Mouse (Mus musculus): Measurements from ENCODE around the gene Gpr82. TPM values are rescaled to one million over a fixed set of nuclear protein-coding genes. Genes with fewer than 3 reads are reported as not detected.

The Gpr82 gene
- not detected in 2 replicates for total RNA-seq (2015)
- not detected in 2 replicates for total RNA-seq (2017)

- ATAC-seq (replicated peaks; ENCODE audit: poor library complexity), result no peak
These were observed at the start of gene Gpr82 for GRCm38 (mm10) chrX:13661063-13661462. TSS of gene Gpr82 (plus strand) at chrX:13661363.

DNA sequence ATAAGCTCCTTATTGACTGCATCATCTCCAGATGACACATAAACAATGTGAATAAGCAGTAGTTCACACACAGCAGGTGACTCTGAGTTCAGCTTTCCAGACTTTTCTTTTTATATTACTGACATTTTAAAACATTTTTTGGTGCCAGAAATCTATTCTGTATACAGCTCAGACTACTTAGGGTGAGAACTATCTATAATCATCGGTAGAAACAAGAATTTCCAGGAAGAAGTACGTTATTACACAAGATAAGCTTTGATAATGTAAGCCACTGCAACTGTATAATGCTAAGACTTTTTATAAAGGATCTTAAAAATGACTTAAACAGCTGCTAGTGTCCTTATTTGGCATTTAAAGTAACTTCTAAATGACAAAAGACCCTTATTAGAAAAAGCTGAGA lies 49.0 kb upstream of the Gpr82 start:
- ATAC-seq (replicated peaks; ENCODE audit: poor library complexity), result no peak

- peak; percentile 70 for ATAC-seq (replicated peaks; ENCODE audit: poor library complexity)
These were observed 44.4 kb upstream of the Gpr82 start for GRCm38 (mm10) chrX:13616726-13617125.

GRCm38 (mm10) chrX:13617294-13617693 lies 43.9 kb upstream of the Gpr82 start:
- ATAC-seq (replicated peaks; ENCODE audit: poor library complexity), result peak; percentile 61

GRCm38 (mm10) chrX:13618476-13618875 lies 42.7 kb upstream of the Gpr82 start:
- ATAC-seq (replicated peaks; ENCODE audit: poor library complexity), result no peak

DNA sequence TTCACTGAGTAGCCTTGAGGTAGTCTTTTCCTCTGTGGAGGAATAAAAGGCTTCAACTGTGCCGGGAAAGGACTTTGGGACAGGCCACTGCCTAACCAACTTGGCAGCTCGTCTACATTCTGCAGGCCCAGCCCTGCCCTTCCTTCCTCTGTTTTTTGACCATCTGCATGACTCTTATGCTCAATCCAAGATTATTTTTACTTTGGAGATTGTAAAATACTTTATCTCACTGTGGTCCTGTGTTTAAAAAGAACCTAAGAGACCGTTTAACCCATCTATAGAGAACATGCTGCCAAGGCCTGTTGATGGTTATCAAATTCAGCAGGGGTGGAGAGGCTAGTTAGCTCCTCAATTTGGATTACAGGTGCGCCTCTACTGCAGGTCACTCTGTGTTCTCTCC lies 39.7 kb upstream of the Gpr82 start:
- ATAC-seq (replicated peaks; ENCODE audit: poor library complexity), result no peak

DNA sequence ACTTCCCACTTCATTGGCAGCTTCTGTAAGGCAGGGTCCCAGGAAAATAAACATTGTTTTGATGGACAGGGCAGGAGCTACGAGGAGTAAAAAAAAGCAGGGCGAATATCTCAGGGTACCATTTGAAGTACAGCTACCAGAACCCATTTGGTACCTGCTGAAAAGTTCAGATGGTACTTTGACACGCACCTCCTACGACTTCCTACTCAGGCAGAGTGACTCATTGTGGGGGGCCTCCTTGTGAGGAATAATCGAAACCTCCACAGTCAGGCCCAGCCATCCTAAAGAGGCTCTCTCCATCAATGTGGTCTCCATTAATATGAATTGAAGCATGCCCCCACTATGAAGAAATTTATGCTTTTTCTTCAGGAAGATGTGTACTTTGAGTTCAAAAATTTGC lies 38.5 kb upstream of the Gpr82 start:
- ATAC-seq (replicated peaks; ENCODE audit: poor library complexity), result no peak

GRCm38 (mm10) chrX:13631599-13632283 lies 29.4 kb upstream of the Gpr82 start, which contains the start of gene Gpr34:
TSS of gene Gpr34 (plus strand) at chrX:13632089.
- ATAC-seq (replicated peaks; ENCODE audit: poor library complexity), result peak; percentile 75

GRCm38 (mm10) chrX:13636398-13636797 lies 24.8 kb upstream of the Gpr82 start:
- ATAC-seq (replicated peaks; ENCODE audit: poor library complexity), result peak; percentile 88

GRCm38 (mm10) chrX:13638894-13639293 lies 22.3 kb upstream of the Gpr82 start:
- ATAC-seq (replicated peaks; ENCODE audit: poor library complexity), result no peak

GRCm38 (mm10) chrX:13651889-13652288 lies 9.3 kb upstream of the Gpr82 start:
- 0 out of 2 replicates have a peak, but pooled peaks have one; percentile 9 for ATAC-seq (replicated peaks; ENCODE audit: poor library complexity)

DNA sequence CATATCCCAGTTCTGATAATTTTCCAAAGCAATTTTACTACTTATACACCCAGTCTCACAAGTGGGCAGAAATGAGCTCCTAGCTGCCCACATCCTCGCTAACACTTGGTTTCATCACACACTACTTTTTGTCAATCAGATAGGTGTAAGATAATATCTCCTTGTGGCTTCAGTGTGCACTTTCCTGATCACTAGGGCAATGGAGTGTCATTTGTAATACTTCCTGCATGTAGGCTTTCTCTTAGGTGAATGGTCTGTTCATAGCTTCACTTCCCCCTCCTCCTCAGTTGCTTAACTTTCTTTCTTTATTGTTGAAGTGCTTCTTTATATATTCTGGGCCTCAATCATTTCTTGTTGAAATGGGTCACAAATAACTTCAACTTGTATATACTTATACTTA lies 8.9 kb upstream of the Gpr82 start:
- peak; percentile 51 for ATAC-seq (replicated peaks; ENCODE audit: poor library complexity)

DNA sequence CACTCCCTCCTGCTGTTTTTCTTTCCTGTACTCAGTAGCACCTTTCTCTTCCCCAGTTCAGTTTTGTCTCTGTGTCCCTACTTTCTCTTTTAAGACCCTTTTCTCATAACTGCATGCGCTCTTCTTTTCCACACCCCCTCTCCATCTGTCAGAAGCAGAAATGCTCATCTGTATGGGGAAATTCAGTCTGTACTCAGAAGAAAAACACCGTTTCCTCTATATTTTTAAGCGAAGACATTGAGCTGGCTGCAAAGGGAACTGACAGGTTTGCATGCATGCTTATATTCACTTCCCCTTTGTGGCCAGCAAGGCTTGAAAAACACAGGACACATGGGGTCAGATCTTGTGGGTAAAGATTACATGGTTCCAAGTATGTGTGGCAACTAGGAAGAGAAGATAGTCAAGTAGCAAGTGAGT lies 6.2 kb upstream of the Gpr82 start:
- ATAC-seq (replicated peaks; ENCODE audit: poor library complexity), result peak; percentile 84

DNA sequence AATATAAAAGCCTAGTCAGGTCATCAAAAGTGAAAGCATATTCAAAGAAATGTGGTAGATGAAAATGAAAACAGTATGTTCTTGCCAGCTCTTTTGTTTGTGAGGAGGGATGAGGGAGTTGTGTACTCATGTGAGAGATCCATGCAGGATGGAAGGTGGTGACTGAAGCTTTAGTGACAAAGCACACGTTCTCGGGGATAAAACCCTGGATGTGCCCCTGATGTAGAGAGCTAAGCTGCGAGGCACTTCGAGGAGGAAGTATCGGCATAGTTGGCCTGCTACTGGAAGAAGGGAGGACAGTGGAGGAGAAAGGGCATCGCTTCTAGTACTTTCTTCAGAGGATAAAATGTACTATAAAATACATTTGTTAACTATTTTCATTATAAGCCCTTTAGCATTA lies 5.3 kb upstream of the Gpr82 start:
- ATAC-seq (replicated peaks; ENCODE audit: poor library complexity), result no peak

- 0 out of 2 replicates have a peak, but pooled peaks have one; percentile 23 for ATAC-seq (replicated peaks; ENCODE audit: poor library complexity)
These were observed 4.4 kb upstream of the Gpr82 start for GRCm38 (mm10) chrX:13656721-13657120.

GRCm38 (mm10) chrX:13658616-13659140 lies 2.5 kb upstream of the Gpr82 start:
- no peak for ATAC-seq (replicated peaks; ENCODE audit: poor library complexity)

DNA sequence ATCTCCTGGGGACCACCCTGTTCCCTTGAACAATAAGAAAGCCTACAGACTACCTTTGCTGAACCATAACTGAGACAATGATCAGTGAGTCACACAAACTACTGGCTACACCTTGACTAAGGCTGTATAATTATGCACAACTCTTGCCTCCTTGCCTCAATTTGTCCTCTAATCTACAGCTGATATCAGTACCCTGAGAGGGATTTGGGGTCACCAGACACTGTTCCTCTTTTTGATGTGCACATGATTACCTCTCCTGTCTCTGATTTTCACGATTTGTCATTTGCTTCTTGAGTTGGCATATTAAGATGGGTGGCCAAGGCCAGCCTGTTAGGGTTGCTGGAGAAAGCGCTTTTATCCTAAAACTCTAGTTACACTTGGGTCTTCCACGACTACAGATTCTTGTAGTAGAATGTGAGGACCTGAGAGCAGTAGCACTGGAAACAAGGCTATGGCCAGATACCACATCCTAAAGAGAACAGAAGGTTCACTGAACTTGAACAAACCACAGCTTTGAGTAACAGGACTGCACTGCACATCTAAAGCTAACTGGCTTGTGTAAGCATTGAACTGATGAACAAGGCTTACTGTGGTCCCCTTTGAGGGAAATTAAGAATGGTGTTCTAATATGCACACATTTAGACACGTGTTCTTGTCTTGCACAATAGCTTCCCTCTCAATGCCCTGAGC lies 1.8 kb upstream of the Gpr82 start:
- ATAC-seq (replicated peaks; ENCODE audit: poor library complexity), result peak; percentile 3; the same call in 1 of the 2 replicates

DNA sequence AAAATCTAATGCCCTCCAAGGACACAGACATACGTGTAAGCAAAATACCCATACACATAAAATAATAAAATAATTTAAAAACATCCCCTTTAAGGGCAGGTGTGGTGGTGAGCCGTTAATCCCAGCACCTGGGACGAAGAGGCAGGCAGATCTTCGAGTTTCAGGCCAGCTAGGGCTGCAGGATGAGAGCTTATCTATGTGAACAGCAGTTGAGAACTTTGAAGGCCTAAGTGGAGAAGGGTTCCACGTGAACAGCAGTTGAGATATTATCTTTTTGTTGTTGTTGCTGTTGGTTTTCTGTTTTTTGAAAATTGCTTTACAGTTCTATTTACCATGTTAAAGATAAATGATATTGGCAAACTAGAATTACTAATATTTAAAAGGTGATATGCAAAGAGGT lies 7.7 kb downstream of the Gpr82 start:
- ATAC-seq (replicated peaks; ENCODE audit: poor library complexity), result peak; percentile 86

DNA sequence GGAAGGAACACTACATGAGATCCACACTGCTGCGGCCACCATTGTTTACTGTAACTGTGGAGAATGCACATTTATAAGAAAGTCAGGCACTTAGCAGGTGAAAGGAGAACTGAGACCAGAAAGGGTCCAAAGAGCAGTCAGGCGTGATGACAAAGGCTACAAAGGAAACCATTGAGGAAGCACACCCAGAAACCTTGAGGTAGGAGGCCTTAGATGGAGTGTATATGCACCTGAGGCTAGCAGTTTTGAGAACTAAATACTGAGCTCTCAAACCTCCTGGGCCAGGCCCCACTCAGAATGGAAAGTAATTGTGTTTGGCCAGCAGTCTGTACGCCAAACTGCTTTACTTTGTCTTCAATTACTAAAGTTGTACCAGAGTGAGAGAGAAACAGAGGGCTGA lies 9.2 kb downstream of the Gpr82 start:
- no peak for ATAC-seq (replicated peaks; ENCODE audit: poor library complexity)

DNA sequence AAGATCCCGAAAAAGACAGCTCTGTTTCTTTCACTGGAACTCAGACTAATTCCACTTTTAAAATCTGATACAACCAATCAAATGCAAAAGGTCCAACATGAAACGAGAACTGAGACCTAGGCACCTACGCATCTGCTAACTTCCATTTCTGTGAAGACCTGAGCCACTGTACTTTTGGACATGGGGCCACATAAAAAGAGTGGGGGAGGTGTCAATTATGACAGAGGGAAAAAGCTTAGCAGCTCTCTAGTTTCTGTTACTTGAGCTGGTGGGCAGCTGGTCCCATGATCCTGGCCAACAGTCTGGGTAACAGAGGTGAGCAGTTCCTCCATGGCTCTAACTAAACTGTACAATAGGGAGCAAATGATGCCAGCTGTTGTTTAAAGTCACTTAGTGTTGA lies 11.8 kb downstream of the Gpr82 start:
- no peak for ATAC-seq (replicated peaks; ENCODE audit: poor library complexity)

DNA sequence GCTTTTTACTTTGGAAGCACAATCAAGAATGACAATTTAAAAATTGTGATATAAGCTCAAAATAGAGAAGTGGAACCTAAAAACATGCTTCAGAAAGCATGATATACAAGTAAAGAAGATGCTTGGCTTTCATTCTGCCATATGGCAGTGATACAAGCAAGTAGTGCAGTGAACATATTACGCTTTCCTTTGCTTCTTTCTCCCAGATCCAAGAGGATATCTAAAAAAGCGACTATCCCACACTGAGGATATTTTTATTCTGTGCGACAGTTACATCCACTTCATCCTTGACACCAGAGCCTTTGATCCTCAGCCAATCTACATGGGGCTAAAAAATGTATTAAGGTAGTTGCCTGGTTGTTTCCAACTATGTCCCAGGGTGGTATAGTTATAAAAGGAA lies 20.6 kb downstream of the Gpr82 start:
- ATAC-seq (replicated peaks; ENCODE audit: poor library complexity), result no peak

- ATAC-seq (replicated peaks; ENCODE audit: poor library complexity), result no peak
These were observed 25.4 kb downstream of the Gpr82 start for GRCm38 (mm10) chrX:13686589-13686988.
